Mouse (Mus musculus) hindbrain, embryonic 10.5 days (tissue): ENCODE results near the gene Helz2. TPM values are rescaled to one million over a fixed set of nuclear protein-coding genes. Genes with fewer than 3 reads are reported as not detected.
"Not testable (repeated sequence)": the region's sequence is repeated elsewhere in the genome, so short reads cannot be mapped to it uniquely, and the experiment has no call there.

Source experiments
- DNase-seq: peaks from one replicate; pipeline ENCODE4 v3.0.0-alpha.2; 2017; ENCODE audit warnings: low spot score
- H3K27ac ChIP-seq: fragments of 300-500 bp; sonication (generic); 2 replicates; pipeline ENCODE4 v1.5.1; 2016; ENCODE audit warnings: mild to moderate bottlenecking, moderate library complexity
- H3K27me3 ChIP-seq: fragments of 300-500 bp; sonication (generic); 2 replicates; pipeline ENCODE4 v1.6.1; 2016; ENCODE audit warnings: mild to moderate bottlenecking; ENCODE audit not compliant: poor library complexity, insufficient read depth, severe bottlenecking
- H3K36me3 ChIP-seq: fragments of 300-500 bp; sonication (generic); 2 replicates; pipeline ENCODE4 v1.6.1; 2016; ENCODE audit warnings: mild to moderate bottlenecking, moderate library complexity
- H3K4me1 ChIP-seq: fragments of 300-500 bp; sonication (generic); replicated peaks from 2 replicates; pipeline ENCODE4 v1.6.1; 2016; ENCODE audit warnings: mild to moderate bottlenecking
- H3K4me3 ChIP-seq: fragments of 300-500 bp; sonication (generic); 2 replicates; pipeline ENCODE4 v1.5.1; 2016; ENCODE audit warnings: mild to moderate bottlenecking, moderate library complexity
- H3K9me3 ChIP-seq: fragments of 300-500 bp; sonication (generic); 2 replicates; pipeline ENCODE4 v1.6.1; 2016; ENCODE audit warnings: mild to moderate bottlenecking, moderate library complexity
- WGBS: fragments of 180-500 bp; shearing (Covaris S2); methylation state at CpG from one replicate; pipeline ENCODE4 v1.1.7; 2016; 5-methylcytosine and 5-hydroxymethylcytosine counted together
- polyA plus RNA-seq: library from polyadenylated mRNA; unstranded; fragments of >200 nt; fragmentation: Nextera tagmentation; extraction: Ambion mirVana; gene quantifications from 2 replicates; pipeline ENCODE4 v1.2.1, GENCODE M21; 2016

Helz2 gene
- polyA plus RNA-seq, result 0.52 and 1.00 TPM in 2 replicates

GRCm38 (mm10) chr2:181241602-181242313, at the start of gene Helz2:
Gene Helz2 (minus strand): TSS chr2:181242027.
- peak within 1 kb of the TSS; percentile 49 for H3K4me3 ChIP-seq
- peaks cover 31% of the 10 kb centered on the region for H3K4me1 ChIP-seq
- H3K36me3 ChIP-seq, result no peaks in the 10 kb centered on the region
- H3K27me3 ChIP-seq, result no peaks in the 10 kb centered on the region
- DNase-seq, result peak; percentile 24
- peak within 1 kb of the TSS; percentile 74 for H3K27ac ChIP-seq
- no peaks in the 10 kb centered on the region for H3K9me3 ChIP-seq
- 17% methylated on average over 16 of the region's 16 CpGs for WGBS

GRCm38 (mm10) chr2:181290937-181291336, 49.1 kb upstream of the Helz2 start:
- H3K27me3 ChIP-seq, result no peaks in the 10 kb centered on the region
- no peak overlapping the region for H3K4me3 ChIP-seq
- peaks cover 19% of the 10 kb centered on the region for H3K4me1 ChIP-seq
- peaks cover 10% of the 10 kb centered on the region for H3K36me3 ChIP-seq
- no peak for DNase-seq
- H3K9me3 ChIP-seq, result no peaks in the 10 kb centered on the region
- WGBS, result 92% methylated on average over 1 of the region's 1 CpGs
- H3K27ac ChIP-seq, result no peak overlapping the region

- no peak for DNase-seq
- Histone ChIP-seq H3K4me3 (peak overlapping the region; percentile 76), H3K36me3 (peaks cover 28% of the 10 kb centered on the region), H3K27ac (peak overlapping the region; percentile 98; the same call in 1 of the 2 replicates), H3K27me3 (no peaks in the 10 kb centered on the region), H3K9me3 (no peaks in the 10 kb centered on the region), H3K4me1 (peaks cover 19% of the 10 kb centered on the region)
- WGBS, result 86% methylated on average over 3 of the region's 3 CpGs
Observed at GRCm38 (mm10) chr2:181288691-181289090, 46.9 kb upstream of the Helz2 start.

GRCm38 (mm10) chr2:181287958-181288350, 46.1 kb upstream of the Helz2 start, which contains the start of gene Gmeb2:
Gene Gmeb2 (minus strand): TSS chr2:181288035.
- WGBS, result under 1% methylated on average over 37 of the region's 38 CpGs
- not testable (repeated sequence) for H3K9me3 ChIP-seq, H3K27me3 ChIP-seq
- peaks cover 36% of the 10 kb centered on the region for H3K36me3 ChIP-seq
- H3K4me3 ChIP-seq, result peak within 1 kb of the TSS; percentile 76
- DNase-seq, result peak; percentile 91
- H3K27ac ChIP-seq, result peak within 1 kb of the TSS; percentile 98
- H3K4me1 ChIP-seq, result peaks cover 19% of the 10 kb centered on the region

- peaks cover 19% of the 10 kb centered on the region for H3K4me1 ChIP-seq
- WGBS, result 0% methylated on average over 56 of the region's 71 CpGs
- peaks cover 40% of the 10 kb centered on the region for H3K36me3 ChIP-seq
- peak overlapping the region; percentile 98 for H3K27ac ChIP-seq
- peak; percentile 90 for DNase-seq
- no peaks in the 10 kb centered on the region for H3K27me3 ChIP-seq
- peak overlapping the region; percentile 76 for H3K4me3 ChIP-seq
- H3K9me3 ChIP-seq, result no peaks in the 10 kb centered on the region
Observed at GRCm38 (mm10) chr2:181287338-181287957, 45.6 kb upstream of the Helz2 start.

GRCm38 (mm10) chr2:181286629-181287337, 45.0 kb upstream of the Helz2 start:
- Histone ChIP-seq H3K27ac (peak overlapping the region; percentile 98), H3K36me3 (peaks cover 46% of the 10 kb centered on the region), H3K27me3 (no peaks in the 10 kb centered on the region), H3K4me1 (peaks cover 19% of the 10 kb centered on the region), H3K4me3 (peak overlapping the region; percentile 76), H3K9me3 (no peaks in the 10 kb centered on the region)
- WGBS, result 62% methylated on average over 6 of the region's 6 CpGs
- DNase-seq, result no peak

- H3K27me3 ChIP-seq, result no peaks in the 10 kb centered on the region
- WGBS, result 88% methylated on average over 1 of the region's 1 CpGs
- H3K36me3 ChIP-seq, result peaks cover 84% of the 10 kb centered on the region
- no peaks in the 10 kb centered on the region for H3K9me3 ChIP-seq
- H3K4me3 ChIP-seq, result no peak overlapping the region
- no peak for DNase-seq
- H3K4me1 ChIP-seq, result no peaks in the 10 kb centered on the region
- H3K27ac ChIP-seq, result no peak overlapping the region
Observed at GRCm38 (mm10) chr2:181279968-181280367, 38.1 kb upstream of the Helz2 start.

GRCm38 (mm10) chr2:181277866-181278265, 36.0 kb upstream of the Helz2 start:
- Histone ChIP-seq H3K4me1 (no peaks in the 10 kb centered on the region), H3K4me3 (no peak overlapping the region), H3K36me3 (peaks cover 85% of the 10 kb centered on the region), H3K27me3 (no peaks in the 10 kb centered on the region), H3K9me3 (no peaks in the 10 kb centered on the region), H3K27ac (no peak overlapping the region)
- DNase-seq, result no peak
- 79% methylated on average over 3 of the region's 3 CpGs for WGBS

GRCm38 (mm10) chr2:181276766-181277165, 34.9 kb upstream of the Helz2 start:
- DNase-seq, result no peak
- Histone ChIP-seq H3K4me1 (no peaks in the 10 kb centered on the region), H3K27ac (no peak overlapping the region), H3K9me3 (no peaks in the 10 kb centered on the region), H3K4me3 (no peak overlapping the region), H3K27me3 (no peaks in the 10 kb centered on the region), H3K36me3 (peaks cover 82% of the 10 kb centered on the region)
- WGBS, result 85% methylated on average over 1 of the region's 1 CpGs

- H3K4me1 ChIP-seq, result no peaks in the 10 kb centered on the region
- H3K4me3 ChIP-seq, result no peak overlapping the region
- no peaks in the 10 kb centered on the region for H3K27me3 ChIP-seq
- H3K9me3 ChIP-seq, result no peaks in the 10 kb centered on the region
- DNase-seq, result no peak
- H3K27ac ChIP-seq, result no peak overlapping the region
- 90% methylated on average over 4 of the region's 4 CpGs for WGBS
- peaks cover 91% of the 10 kb centered on the region for H3K36me3 ChIP-seq
Observed at GRCm38 (mm10) chr2:181274639-181275038, 32.8 kb upstream of the Helz2 start.

- DNase-seq, result no peak
- Histone ChIP-seq H3K4me1 (no peaks in the 10 kb centered on the region), H3K27ac (no peak overlapping the region), H3K36me3 (peaks cover 93% of the 10 kb centered on the region), H3K27me3 (no peaks in the 10 kb centered on the region), H3K9me3 (no peaks in the 10 kb centered on the region), H3K4me3 (no peak overlapping the region)
- WGBS, result 92% methylated on average over 2 of the region's 2 CpGs
Observed at GRCm38 (mm10) chr2:181273829-181274228, 32.0 kb upstream of the Helz2 start.

- DNase-seq, result no peak
- Histone ChIP-seq H3K27ac (no peak overlapping the region), H3K27me3 (no peaks in the 10 kb centered on the region), H3K9me3 (no peaks in the 10 kb centered on the region), H3K36me3 (peaks cover 92% of the 10 kb centered on the region), H3K4me3 (no peak overlapping the region), H3K4me1 (no peaks in the 10 kb centered on the region)
- WGBS, result 97% methylated on average over 2 of the region's 2 CpGs
Observed at GRCm38 (mm10) chr2:181272092-181272491, 30.3 kb upstream of the Helz2 start.

GRCm38 (mm10) chr2:181266839-181267238, 25.0 kb upstream of the Helz2 start:
- no peak for DNase-seq
- H3K36me3 ChIP-seq, result peaks cover 92% of the 10 kb centered on the region
- WGBS, result 91% methylated on average over 2 of the region's 2 CpGs
- no peaks in the 10 kb centered on the region for H3K4me1 ChIP-seq
- H3K9me3 ChIP-seq, result no peaks in the 10 kb centered on the region
- no peaks in the 10 kb centered on the region for H3K27me3 ChIP-seq
- H3K4me3 ChIP-seq, result no peak overlapping the region
- H3K27ac ChIP-seq, result no peak overlapping the region
